20 mouse cellular contexts compared by ENCODE assay signal in genomic region chr1:80671056-80671455, GRCm38 (mm10).
DNase-seq lines count a peak whose midpoint lies in the region; ATAC-seq lines count a peak whose summit lies in the region.
"Had no signal": no experiment of that assay in that cellular context is flagged by ENCODE, and none has a peak within 500 bp of the region (broad histone marks: within the 10 kb centered on the region; RNA-seq: fewer than 3 reads in every experiment).

No protein-coding gene starts in this region.

- intact Hi-C loops in heart, postnatal 36 days (cut with DNase I), result no loop called here

- DNase-seq in CD4-positive helper T cell, adult 2 months (ENCODE audit: low read depth, low spot score), result peak; percentile 13
- DNase-seq in induced T-regulatory cell, adult 2 months (ENCODE audit: low read depth), result peak; percentile 55
- DNase-seq in splenic B cell, adult 2 months (ENCODE audit: low read depth, low spot score), result peak; percentile 55
- no peak for DNase-seq in lung, adult 18-20 months
- no peak for DNase-seq in heart, postnatal 36 days
- no peak for DNase-seq in cerebellum, adult 11 months
- DNase-seq: adrenal gland, adult 8-10 months; cerebellum, adult 11-12 months; cerebellum, adult 9-10 months; cerebellum, postnatal 25 days; forebrain, postnatal 0 days; gastrocnemius, postnatal 14 days; heart, postnatal 10 days had no signal

- H3K27me3 ChIP-seq in splenic B cell, adult 2 months (ENCODE audit: control insufficient read depth, insufficient read depth, low read length, poor library complexity, severe bottlenecking), result no peaks in the 10 kb centered on the region; the same call in 1 of the 2 replicates
- H3K27me3 ChIP-seq: embryonic facial prominence, embryonic 13.5 days; forebrain, embryonic 13.5 days; hindbrain, embryonic 13.5 days had no signal

- peak; percentile 21 for ATAC-seq in CD4-positive, CD25-positive, alpha-beta regulatory T cell, adult 4 months
- ATAC-seq: forebrain, embryonic 13.5 days; forebrain, postnatal 0 days; hindbrain, postnatal 0 days; intestine, embryonic 16.5 days had no signal

- no peaks in the 10 kb centered on the region for H3K36me3 ChIP-seq in splenic B cell, adult 2 months (ENCODE audit: control insufficient read depth, insufficient read depth, low read length, poor library complexity, severe bottlenecking)
- H3K36me3 ChIP-seq: embryonic facial prominence, embryonic 13.5 days; G1E; hindbrain, embryonic 13.5 days had no signal

Comparison
In these comparisons a context has a peak if more than half of its experiments do, and no peak if none do; other contexts are left out.
1. DNase-seq: peak in CD4-positive helper T cell, adult 2 months (single experiment), induced T-regulatory cell, adult 2 months (single experiment) and splenic B cell, adult 2 months (single experiment); none in lung, adult 18-20 months (0 of 2), heart, postnatal 36 days (0 of 2) and cerebellum, adult 11 months (single experiment).